Mouse (Mus musculus) liver, embryonic 11.5 days (tissue): Measurements from ENCODE around the gene Acbd6. TPM values are rescaled to one million over a fixed set of nuclear protein-coding genes. Genes with fewer than 3 reads are reported as not detected.

ENCODE experiments used
- ATAC-seq: fragments of 200-750 bp; cut with Nextera tagmentation; replicated peaks from 2 replicates; pipeline ENCODE4 v1.8.0; 2017; ENCODE audit warnings: moderate number of reproducible peaks, mild to moderate bottlenecking, moderate TSS enrichment, moderate library complexity; ENCODE audit not compliant: low FRiP score
- DNase-seq: peaks from one replicate; pipeline ENCODE4 v3.0.0-alpha.2; 2017; ENCODE audit warnings: low spot score
- H3K27ac ChIP-seq: fragments of 300-500 bp; sonication (generic); 2 replicates; pipeline ENCODE4 v1.5.1; 2014; ENCODE audit warnings: mild to moderate bottlenecking, low read depth, low read length, control low read depth
- H3K27me3 ChIP-seq: fragments of 300-500 bp; sonication (generic); replicated peaks from 2 replicates; pipeline ENCODE4 v1.6.1; 2014; ENCODE audit warnings: low read length, mixed read lengths; ENCODE audit not compliant: control insufficient read depth, insufficient read depth
- H3K36me3 ChIP-seq: fragments of 300-500 bp; sonication (generic); 2 replicates; pipeline ENCODE4 v1.6.1; 2014; ENCODE audit warnings: mild to moderate bottlenecking, low read length, moderate library complexity, mixed read lengths; ENCODE audit not compliant: control insufficient read depth, insufficient read depth
- H3K4me1 ChIP-seq: fragments of 300-500 bp; sonication (generic); replicated peaks from 2 replicates; pipeline ENCODE4 v1.6.1; 2014; ENCODE audit warnings: low read length, mixed read lengths; ENCODE audit not compliant: control insufficient read depth, insufficient read depth
- H3K4me2 ChIP-seq: fragments of 300-500 bp; sonication (generic); 2 replicates; pipeline ENCODE4 v1.6.1; 2014; ENCODE audit warnings: mild to moderate bottlenecking, control low read depth, moderate library complexity
- H3K4me3 ChIP-seq: fragments of 300-500 bp; sonication (generic); 2 replicates; pipeline ENCODE4 v1.5.1; 2014; ENCODE audit warnings: low read depth, low read length, control low read depth
- H3K9ac ChIP-seq: fragments of 300-500 bp; sonication (generic); 2 replicates; pipeline ENCODE4 v1.6.1; 2014; ENCODE audit warnings: low read depth, low read length, control low read depth
- H3K9me3 ChIP-seq: fragments of 300-500 bp; sonication (generic); 2 replicates; pipeline ENCODE4 v1.6.1; 2016; ENCODE audit warnings: low read length, inconsistent platforms, mixed read lengths; ENCODE audit not compliant: control insufficient read depth
- WGBS: fragments of 180-500 bp; shearing (Covaris S2); extraction: QIAGEN DNeasy Blood & Tissue Kit; methylation state at CpG from one replicate; pipeline ENCODE4 v1.1.7; 2014; 5-methylcytosine and 5-hydroxymethylcytosine counted together
- polyA plus RNA-seq: library from polyadenylated mRNA; unstranded; fragments of >200 nt; fragmentation: Nextera tagmentation; extraction: Ambion mirVana; gene quantifications from 2 replicates; pipeline ENCODE4 v1.2.1, GENCODE M21; 2014

Acbd6 gene
- polyA plus RNA-seq, 1 experiment from 2014 or later: 106 TPM

DNA sequence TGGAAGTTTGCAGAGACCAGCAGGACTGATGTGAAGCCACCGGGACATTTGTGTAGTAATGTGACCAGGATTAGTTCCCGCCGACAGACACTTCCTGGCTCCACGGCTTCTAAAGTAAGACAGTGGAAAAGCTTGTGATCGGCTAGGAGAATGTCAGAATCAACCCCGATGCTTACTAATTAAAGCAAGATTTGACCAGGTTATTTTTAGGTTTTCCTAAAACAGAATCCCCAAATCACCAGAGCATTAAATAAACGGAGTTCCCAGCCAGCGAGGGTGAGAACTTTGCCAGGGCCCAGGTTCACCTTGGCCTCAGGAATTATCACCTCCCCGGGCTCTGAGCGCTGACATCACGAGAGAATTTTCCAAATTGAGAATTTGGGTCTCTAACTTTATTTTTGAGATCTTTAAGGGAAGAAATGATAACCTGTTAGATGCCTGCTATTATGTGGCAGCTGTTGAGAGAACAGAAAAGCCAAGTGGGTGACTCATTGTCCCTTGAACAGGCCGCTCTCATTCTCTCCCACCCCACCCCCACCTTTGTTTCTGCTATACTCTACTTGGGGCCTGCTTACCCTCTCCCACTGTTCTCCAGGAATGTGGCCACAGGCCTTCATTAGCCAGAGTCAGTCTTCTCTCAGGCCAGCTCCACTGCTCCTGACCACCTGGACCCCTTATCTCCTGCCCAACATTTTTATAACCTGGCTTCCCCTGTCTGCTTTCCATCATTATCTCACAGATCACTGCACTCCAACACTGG lies 30.7 kb upstream of the Acbd6 start:
- Histone ChIP-seq H3K4me2 (no peak overlapping the region), H3K27me3 (0 out of 2 replicates have a peak, but pooled peaks cover 2% of the 10 kb centered on the region), H3K4me1 (peaks cover 3% of the 10 kb centered on the region; the same call in 1 of the 2 replicates), H3K36me3 (no peaks in the 10 kb centered on the region), H3K9me3 (no peaks in the 10 kb centered on the region), H3K9ac (no peak overlapping the region), H3K27ac (no peak overlapping the region), H3K4me3 (no peak overlapping the region)
- 34% methylated on average over 12 of the region's 12 CpGs for WGBS
- no peak for ATAC-seq
- DNase-seq: no peak

- H3K9ac ChIP-seq: no peak overlapping the region
- H3K27ac ChIP-seq: no peak overlapping the region
Measured at GRCm38 (mm10) chr1:155527787-155528158, 30.1 kb upstream of the Acbd6 start.

GRCm38 (mm10) chr1:155528405-155529119 lies 29.4 kb upstream of the Acbd6 start:
- WGBS: 34% methylated on average over 11 of the region's 11 CpGs
- Histone ChIP-seq H3K27ac (no peak overlapping the region), H3K4me2 (no peak overlapping the region), H3K9ac (no peak overlapping the region), H3K9me3 (no peaks in the 10 kb centered on the region), H3K4me3 (no peak overlapping the region), H3K27me3 (0 out of 2 replicates have a peak, but pooled peaks cover 2% of the 10 kb centered on the region), H3K4me1 (peaks cover 6% of the 10 kb centered on the region; the same call in 1 of the 2 replicates), H3K36me3 (no peaks in the 10 kb centered on the region)
- DNase-seq (no peak), ATAC-seq (no peak)

More at GRCm38 (mm10) chr1:155527787-155528158, 30.1 kb upstream of the Acbd6 start:
- no peak for ATAC-seq
- WGBS: 17% methylated on average over 8 of the region's 8 CpGs
- peaks cover 3% of the 10 kb centered on the region; the same call in 1 of the 2 replicates for H3K4me1 ChIP-seq
- H3K4me3 ChIP-seq: no peak overlapping the region
- H3K36me3 ChIP-seq: no peaks in the 10 kb centered on the region
- H3K9me3 ChIP-seq: no peaks in the 10 kb centered on the region
- 0 out of 2 replicates have a peak, but pooled peaks cover 2% of the 10 kb centered on the region for H3K27me3 ChIP-seq
- H3K4me2 ChIP-seq: no peak overlapping the region
- no peak for DNase-seq

DNA sequence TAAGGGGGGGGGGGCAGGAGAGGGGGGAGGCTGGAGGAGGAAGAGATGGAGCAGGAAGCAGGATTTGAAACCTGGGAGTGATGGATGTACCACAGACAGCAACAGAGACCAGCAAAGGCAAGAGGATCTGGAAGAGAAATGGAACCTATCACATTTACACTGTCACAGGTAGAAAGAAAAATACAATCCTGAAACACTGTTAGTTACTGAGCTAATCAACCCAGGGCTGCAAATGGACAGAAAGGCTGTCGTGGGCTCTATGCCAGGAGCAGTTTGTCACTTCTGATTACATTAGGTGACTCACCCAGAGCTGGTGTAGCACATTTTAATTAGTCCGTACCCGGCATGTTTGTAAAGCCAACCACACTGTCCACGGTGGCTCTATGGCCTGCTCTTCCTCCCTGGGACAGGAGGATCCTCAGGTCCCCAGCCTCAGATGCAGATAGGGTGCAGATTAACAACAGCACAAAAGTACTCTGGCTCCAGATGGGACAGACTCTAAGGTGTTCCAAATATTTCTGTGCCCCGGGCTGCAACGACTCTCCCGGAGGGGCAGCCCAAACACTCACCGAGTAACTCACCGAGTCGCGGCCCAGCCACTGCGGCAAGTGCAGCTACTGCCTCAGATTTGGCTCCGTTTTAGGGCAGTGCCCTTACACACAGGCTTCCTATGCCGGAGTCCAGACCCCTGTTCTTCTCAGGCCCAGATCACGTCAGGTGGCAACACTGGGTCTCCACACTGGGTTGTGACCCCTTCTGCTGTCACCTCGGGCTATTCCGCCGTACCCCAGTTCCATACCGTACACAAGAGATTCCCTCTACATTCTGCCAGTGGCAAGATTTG lies 28.6 kb upstream of the Acbd6 start:
- Histone ChIP-seq H3K36me3 (no peaks in the 10 kb centered on the region), H3K4me1 (peaks cover 6% of the 10 kb centered on the region; the same call in 1 of the 2 replicates), H3K27ac (no peak overlapping the region), H3K9me3 (no peaks in the 10 kb centered on the region), H3K4me3 (no peak overlapping the region), H3K9ac (no peak overlapping the region), H3K27me3 (0 out of 2 replicates have a peak, but pooled peaks cover 2% of the 10 kb centered on the region), H3K4me2 (no peak overlapping the region)
- WGBS: 76% methylated on average over 19 of the region's 19 CpGs
- no peak for ATAC-seq
- no peak for DNase-seq

- Histone ChIP-seq H3K36me3 (no peaks in the 10 kb centered on the region), H3K27ac (no peak overlapping the region), H3K27me3 (0 out of 2 replicates have a peak, but pooled peaks cover 2% of the 10 kb centered on the region), H3K9me3 (no peaks in the 10 kb centered on the region), H3K4me1 (peaks cover 6% of the 10 kb centered on the region; the same call in 1 of the 2 replicates), H3K4me2 (no peak overlapping the region), H3K4me3 (no peak overlapping the region), H3K9ac (no peak overlapping the region)
- DNase-seq (no peak), ATAC-seq (no peak)
- 73% methylated on average over 21 of the region's 21 CpGs for WGBS
Measured at GRCm38 (mm10) chr1:155530561-155531457, 27.1 kb upstream of the Acbd6 start.

DNA sequence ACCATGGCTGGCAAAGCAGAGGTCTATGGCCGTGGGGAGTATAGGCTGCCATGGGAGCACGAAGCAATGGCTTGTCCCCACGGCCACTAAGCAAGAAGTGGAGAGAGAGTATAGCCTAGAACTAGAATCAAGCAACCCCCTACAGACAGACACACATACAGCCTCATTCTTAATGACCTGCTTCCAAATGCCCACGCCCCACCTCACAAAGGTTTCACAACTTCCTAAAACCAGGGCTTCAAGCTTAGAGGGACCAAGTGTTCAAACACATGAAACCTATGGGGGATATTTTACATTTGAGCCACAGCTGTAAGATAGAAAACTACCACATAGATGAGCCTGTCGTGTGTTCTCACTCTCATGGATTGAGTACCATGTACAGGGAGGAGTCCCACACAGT lies 25.5 kb upstream of the Acbd6 start:
- no peaks in the 10 kb centered on the region for H3K9me3 ChIP-seq
- no peak overlapping the region for H3K4me2 ChIP-seq
- 86% methylated on average over 5 of the region's 5 CpGs for WGBS
- no peak overlapping the region for H3K27ac ChIP-seq
- H3K9ac ChIP-seq: no peak overlapping the region
- H3K27me3 ChIP-seq: no peaks in the 10 kb centered on the region
- H3K36me3 ChIP-seq: no peaks in the 10 kb centered on the region
- DNase-seq (no peak), ATAC-seq (no peak)
- peaks cover 6% of the 10 kb centered on the region; the same call in 1 of the 2 replicates for H3K4me1 ChIP-seq
- no peak overlapping the region for H3K4me3 ChIP-seq

DNA sequence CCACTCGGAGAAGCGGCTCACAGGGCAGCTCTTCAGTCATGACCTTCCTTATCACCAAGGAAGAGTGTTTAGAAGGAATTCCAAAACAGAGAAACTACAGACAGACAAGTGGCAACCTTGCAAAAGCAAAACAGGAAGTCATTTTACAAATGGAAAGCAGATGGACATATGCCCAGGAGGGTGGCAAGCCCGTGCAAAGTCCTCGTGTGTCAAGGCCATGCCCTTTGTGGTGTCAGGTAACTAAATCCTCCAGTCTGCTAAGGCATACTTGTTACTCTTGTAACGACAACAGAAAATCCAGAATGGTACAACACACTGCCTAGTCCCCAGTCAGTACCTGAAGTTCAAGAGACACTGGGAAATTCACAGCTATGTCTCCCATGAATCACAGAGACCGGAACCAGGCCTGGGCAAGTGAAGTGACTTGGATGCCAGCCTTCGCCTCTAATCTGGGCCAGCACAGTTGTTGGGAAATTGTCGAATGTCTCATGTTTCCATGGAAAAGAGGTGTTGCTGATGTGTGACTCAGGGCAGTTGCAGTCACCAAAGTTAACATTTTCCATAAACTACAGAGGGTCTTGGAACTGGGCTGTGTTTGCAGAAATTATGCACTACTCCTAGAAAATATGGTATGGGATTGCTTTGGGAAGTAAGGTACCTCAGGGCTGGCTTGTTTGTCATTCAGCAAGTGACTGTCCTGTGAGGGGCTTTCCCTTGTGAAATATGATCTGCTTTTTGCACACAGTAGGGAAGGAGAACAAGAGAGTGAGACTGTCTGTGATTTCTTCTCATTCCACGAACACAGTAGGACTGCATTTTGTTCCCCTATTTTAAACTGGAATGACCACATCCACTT lies 24.9 kb upstream of the Acbd6 start:
- H3K27me3 ChIP-seq: no peaks in the 10 kb centered on the region
- H3K4me2 ChIP-seq: no peak overlapping the region
- H3K36me3 ChIP-seq: no peaks in the 10 kb centered on the region
- no peak overlapping the region for H3K9ac ChIP-seq
- DNase-seq (no peak), ATAC-seq (no peak)
- H3K4me3 ChIP-seq: no peak overlapping the region
- no peak overlapping the region for H3K27ac ChIP-seq
- 61% methylated on average over 9 of the region's 9 CpGs for WGBS
- peaks cover 4% of the 10 kb centered on the region; the same call in 1 of the 2 replicates for H3K4me1 ChIP-seq
- H3K9me3 ChIP-seq: no peaks in the 10 kb centered on the region
